Mouse (Mus musculus): ENCODE measurements around the gene Uck2. TPM values are rescaled to one million over a fixed set of nuclear protein-coding genes. Genes with fewer than 3 reads are reported as not detected.

The Uck2 gene
- 17.4 TPM for polyA plus RNA-seq (2014; fragmentation: Illumina TruSeq; extraction: RNeasy Lipid Tissue Mini Kit (QIAGEN cat#74804); ENCODE audit: low replicate concordance)

DNA sequence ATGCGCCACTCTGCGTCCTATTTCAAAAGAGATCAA lies at the start of gene Uck2:
Gene Uck2, minus strand, starts transcription at position 1 of the 36 bp plus-strand sequence.

DNA sequence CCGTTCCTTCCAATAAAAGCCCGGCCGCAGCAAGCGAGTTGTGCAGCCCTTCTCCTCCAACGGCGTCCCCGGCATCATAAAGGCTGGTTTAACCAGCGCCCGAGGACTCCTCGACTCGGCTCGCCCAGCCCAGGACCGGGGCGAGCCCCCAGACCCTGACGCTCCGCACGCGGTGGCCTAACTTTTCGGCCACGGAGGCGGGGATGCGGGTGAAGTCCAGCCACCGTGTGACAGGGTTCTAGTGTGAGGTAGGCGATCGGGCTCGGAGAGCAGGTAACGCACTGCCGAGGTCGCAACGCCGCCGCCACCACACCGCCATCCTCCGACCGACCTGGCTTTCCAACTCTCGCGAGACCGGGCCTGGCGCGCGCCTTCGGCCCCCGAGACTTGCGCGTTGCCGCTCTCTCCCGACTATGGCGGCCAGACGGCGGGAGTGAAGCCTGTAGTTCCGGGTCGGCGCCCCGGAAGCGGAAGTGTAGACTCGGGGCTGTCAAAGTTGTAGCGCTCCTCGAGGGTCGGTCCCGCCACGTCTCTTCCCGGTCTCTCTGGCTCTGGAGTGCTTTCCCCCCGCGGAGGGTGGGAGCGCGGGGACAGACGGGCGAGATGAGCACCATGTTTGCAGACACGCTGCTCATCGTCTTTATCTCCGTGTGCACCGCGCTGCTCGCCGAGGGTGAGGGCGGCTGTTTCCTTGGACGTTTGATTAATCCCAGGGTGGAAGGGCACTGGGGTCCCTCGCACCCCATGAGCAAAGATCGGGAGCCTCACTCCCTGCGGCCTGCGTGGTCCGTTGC lies 23.3 kb upstream of the Uck2 start, which contains the start of gene Tmco1:
Gene Tmco1, plus strand, starts transcription at position 118 of the 794 bp plus-strand sequence.

Other genes with a start within 250 kb of the Uck2 start
- 394 TPM for gene Tmco1, start 23.1 kb upstream of the Uck2 start, polyA plus RNA-seq (2014; fragmentation: Illumina TruSeq; extraction: RNeasy Lipid Tissue Mini Kit (QIAGEN cat#74804); ENCODE audit: low replicate concordance)
- 203 TPM for gene Aldh9a1, start 64.7 kb upstream of the Uck2 start, polyA plus RNA-seq (2014; fragmentation: Illumina TruSeq; extraction: RNeasy Lipid Tissue Mini Kit (QIAGEN cat#74804); ENCODE audit: low replicate concordance)
- 3.6 TPM for gene Mgst3, start 108.5 kb upstream of the Uck2 start, polyA plus RNA-seq (2014; fragmentation: Illumina TruSeq; extraction: RNeasy Lipid Tissue Mini Kit (QIAGEN cat#74804); ENCODE audit: low replicate concordance)
- not detected for gene Lrrc52, start 181.5 kb upstream of the Uck2 start, polyA plus RNA-seq (2014; fragmentation: Illumina TruSeq; extraction: RNeasy Lipid Tissue Mini Kit (QIAGEN cat#74804); ENCODE audit: low replicate concordance)

Data from small intestine, adult 10 weeks (tissue).